Mouse (Mus musculus): Measurements from ENCODE around the gene Adamts17.

GRCm38 (mm10) chr7:67027696-67028095 is 188.2 kb downstream of the Adamts17 start:
- TF ChIP-seq POLR2A (IDR thresholded peaks at IDR 0.05; ENCODE audit: insufficient read depth, low read length) (no peak), EP300 (IDR thresholded peaks at IDR 0.05; ENCODE audit: insufficient read depth, low read depth, low read length) (no peak), CTCF (IDR thresholded peaks at IDR 0.05; ENCODE audit: low read depth, low read length) (no peak)

All from ES-Bruce4 (cell line).